Mouse (Mus musculus) urinary bladder, postnatal 25 days (tissue): Measurements from ENCODE around the gene Lrrc59.
"Not testable (repeated sequence)": the region's sequence is repeated elsewhere in the genome, so short reads cannot be mapped to it uniquely, and the experiment has no call there.

ENCODE experiments used
- DNase-seq: peaks from one replicate; pipeline ENCODE4 v3.0.0; 2022; ENCODE audit warnings: low spot score

Gene Lrrc59

DNA sequence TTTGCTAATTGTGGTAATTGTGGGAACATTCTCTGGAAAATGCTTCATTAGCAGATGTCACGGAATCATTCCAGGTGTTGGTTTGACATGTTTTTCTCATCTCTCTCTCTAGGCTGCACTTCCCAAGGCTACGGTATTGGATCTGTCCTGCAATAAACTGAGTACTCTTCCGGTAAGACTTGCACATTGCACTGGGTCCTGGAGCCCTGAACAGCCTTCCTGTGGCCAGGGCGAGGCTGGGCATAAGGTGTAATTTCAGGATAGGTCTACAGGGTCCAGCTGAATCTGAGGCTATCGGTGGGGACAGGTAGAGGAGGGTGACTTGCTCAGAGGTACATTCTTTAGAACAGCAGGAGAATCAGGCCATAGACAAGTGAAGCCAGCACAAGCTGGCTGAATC lies 2.4 kb downstream of the Lrrc59 start:
- no peak for DNase-seq

DNA sequence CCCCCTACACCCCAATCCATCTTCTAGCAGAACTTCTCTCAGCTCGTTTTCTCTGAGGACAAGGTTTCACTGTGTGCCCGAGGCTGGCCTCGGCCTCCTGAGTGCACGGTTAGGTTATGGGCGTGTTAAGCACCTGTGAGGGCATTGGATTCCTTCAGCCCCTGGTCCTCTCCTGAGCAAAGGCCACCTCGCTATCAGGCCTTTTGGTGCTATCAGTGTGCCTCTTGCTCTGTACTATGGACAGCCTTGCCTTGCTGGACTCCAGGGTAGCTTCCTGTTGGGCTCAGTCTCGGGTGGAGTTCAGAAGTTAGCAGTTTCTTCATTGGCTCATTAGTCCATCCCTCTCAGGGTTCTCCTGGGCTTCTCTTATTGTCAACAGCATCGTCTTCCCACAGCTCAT lies 3.4 kb downstream of the Lrrc59 start:
- DNase-seq = no peak

DNA sequence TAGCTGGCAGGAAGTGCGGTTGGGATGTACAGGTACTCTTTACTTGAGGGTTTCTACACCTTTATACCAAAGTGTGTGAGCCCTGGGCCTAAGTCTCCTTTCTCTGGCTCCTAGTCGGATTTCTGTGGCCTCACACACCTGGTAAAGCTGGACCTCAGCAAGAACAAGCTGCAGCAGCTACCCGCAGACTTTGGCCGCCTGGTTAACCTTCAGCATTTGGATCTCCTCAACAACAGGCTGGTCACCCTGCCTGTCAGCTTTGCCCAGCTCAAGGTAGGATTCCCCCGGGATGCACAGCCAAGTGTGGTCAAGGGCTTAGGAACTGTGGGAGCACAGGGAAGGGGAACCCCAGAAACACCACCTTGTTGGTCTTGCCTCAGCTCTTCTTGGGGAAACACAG lies 4.9 kb downstream of the Lrrc59 start:
- no peak for DNase-seq

DNA sequence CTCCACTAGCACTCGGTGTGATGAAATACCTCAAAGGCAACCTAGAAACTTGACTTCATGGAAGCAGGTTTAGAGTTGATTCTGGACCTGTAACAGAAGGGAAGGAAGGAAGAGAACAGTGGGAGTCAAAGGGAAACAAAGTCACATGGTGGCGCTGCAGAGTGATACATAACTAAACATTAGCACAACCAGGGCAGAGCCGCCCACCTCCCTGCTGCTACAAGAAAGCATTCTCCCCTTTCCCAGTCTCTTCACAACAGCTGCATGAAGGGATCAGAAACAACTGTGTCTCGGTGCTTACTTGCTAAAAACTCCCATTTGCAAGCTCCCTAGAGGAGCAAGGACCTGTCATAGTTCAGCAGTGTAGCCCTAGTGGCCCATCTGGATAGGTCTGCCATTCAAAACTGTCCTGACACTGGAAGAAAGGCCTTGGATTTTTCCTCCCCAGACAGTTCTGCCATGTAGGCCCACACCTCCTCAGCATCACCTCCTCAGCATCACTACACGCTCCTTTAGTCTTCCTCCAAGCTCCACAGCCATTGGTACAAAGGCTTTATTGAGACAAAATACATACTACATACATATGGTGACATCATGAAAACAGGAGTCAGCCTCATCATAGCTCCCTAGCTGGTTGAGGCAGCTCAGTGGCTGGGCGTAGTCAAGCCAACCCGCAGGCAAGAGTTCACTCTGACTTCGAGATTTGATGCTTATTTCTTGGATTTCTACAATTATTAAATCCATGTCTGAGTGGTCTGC lies 15.1 kb downstream of the Lrrc59 start:
- no peak for DNase-seq

DNA sequence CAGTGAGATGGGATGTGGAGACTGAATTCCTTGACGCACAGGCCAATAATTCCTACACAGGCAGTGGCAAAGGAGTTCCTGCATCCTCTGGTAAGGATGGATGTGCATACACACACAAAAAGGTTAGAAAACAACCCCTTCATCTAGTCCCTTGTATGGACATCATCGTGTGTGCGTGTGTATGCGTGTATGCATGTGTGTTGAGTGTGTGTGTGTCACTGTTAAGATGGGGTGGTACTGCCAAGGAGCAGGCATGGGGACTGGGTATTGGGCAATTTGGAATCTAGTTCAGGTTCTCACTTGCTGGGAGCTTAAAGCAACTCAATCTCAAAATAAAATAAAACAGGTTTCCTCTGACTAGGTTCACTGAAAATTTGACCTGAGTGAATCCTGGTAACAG lies 16.9 kb downstream of the Lrrc59 start:
- no peak for DNase-seq

DNA sequence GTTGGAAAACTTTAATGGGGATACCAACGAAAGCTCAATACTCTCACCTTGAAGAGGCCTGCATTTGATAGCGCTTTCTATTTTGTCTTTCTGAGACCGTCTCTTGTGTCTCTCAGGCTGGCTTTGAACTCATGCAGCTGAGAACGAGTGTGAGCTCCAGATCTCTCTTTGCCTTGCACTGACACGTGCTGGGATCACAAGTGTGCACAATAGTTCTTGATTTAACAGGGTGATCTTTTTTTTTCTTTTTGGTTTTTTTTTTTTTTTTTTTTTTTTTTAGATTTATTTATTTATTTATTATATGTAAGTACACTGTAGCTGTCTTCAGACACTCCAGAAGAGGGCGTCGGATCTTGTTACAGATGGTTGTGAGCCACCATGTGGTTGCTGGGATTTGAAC lies 21.7 kb downstream of the Lrrc59 start:
- not testable (repeated sequence) for DNase-seq

DNA sequence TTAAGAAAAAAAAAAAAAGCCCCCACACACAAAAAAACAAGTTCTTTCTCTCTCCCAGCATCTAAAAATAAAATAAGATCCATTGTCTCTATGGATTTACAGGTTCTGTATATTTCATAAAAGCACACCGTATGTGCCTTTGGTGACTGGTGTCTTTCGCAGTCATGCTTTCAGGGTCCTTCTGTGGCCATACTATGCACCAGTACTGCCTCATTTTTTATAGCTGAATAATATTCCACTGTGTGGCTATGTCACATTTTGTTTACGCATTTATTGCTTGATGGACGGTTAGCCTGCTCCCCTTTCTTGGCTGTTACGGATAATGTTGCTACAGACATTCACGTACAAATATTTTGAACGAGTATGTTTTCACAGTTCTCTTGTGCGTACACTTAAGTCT lies 23.4 kb downstream of the Lrrc59 start:
- DNase-seq = no peak

DNA sequence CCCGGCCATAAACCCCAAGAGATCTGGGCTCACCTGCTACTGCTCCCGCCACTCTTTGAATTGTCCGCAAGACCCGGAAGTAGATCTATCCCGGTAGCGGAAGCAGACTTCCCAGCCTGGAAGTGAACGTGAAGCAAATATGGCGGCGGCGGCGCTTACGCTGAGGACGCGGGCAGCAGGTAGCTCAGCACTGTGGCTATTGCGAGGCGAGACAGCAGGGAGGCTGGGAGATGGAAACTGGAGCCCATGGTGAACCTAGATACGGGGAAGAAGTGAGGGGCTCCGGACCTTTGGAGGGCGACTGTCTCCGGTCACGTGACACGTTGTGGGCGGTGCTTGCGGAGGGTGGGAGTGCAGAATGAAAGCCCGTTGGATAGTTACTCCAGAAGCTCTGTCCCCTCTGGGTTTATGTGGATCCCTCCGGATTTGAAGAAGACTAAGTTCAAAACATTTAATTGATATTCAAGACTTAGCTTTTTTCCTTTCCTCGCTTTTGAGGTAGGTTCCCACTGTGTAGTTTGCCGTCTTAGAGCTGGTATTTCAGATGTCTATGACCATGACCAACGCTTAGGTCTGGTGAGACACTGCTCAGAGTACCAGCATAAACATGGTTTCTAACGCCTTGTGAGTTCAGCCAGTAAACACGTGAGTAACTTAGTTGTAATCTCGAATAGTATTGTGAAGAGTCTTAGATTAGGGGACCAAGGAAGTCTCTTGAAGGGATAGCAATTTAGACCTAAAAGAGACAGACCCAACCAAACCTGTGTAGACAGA lies 24.3 kb downstream of the Lrrc59 start, which contains the start of the genes Mrpl27 and Eme1:
Gene Mrpl27 (plus strand): TSS at position 105 of the 774 bp plus-strand sequence.
Gene Eme1 (minus strand): TSS at position 302 of the 774 bp plus-strand sequence.
- DNase-seq = peak; percentile 89

DNA sequence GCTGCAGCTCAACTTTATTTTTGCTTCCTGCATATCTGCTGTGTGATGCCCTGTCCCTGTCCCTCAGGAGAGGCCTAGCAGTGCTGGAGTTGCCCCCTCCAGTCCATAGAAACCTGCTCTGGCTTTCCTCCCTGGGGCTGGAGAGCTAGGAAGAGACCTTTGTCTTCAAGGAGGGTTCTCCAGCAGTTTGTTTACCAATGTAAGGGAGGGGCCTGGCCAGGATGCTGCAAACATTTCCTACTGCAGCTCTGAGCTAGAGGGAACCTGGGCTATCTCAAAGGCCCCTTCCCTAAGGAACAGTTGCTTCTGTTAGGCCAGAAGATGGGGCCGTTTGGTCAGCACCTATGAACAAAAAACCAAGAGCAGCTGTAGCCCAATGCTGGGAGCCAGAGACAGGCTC lies 31.8 kb downstream of the Lrrc59 start:
- no peak for DNase-seq

DNA sequence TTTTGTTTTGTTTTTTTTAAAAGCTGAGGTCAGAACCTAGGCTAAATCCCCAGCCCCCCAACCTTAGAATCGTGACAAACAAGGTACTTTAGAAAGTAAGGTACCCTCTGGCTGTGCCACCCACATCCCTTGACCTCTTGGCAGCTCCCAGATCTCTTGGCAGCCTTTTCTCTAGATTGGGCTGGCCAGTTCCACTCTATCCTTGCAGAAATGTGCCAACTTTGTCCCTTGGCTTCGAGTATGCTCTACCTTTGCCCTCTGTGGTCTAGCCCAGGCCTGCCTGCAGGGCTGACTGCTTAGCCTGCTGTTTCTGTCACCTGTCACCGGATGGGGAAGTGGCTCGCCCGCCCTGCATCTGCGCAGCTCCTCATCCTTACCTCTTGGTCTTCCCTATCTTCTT lies 35.7 kb downstream of the Lrrc59 start:
- DNase-seq = no peak

DNA sequence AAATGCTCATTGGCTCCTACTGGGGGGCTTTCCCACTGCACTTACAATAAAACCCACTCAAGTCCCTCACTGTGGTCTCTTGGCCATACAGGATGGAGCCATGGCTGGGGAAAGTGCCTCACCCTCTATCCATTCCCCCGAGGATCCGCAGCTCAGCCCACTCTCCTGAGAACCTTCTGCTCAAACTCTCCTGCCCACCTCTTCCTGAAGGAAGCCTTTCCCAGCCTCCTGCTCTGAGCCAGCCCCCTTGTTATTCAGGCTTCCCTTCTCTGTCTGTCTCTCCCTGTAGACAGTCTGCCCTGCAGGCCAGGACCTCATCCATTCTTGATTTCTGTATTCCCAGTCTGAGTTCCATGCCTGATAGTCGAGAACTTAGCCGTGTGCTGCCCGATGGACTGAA lies 45.4 kb downstream of the Lrrc59 start:
- no peak for DNase-seq

DNA sequence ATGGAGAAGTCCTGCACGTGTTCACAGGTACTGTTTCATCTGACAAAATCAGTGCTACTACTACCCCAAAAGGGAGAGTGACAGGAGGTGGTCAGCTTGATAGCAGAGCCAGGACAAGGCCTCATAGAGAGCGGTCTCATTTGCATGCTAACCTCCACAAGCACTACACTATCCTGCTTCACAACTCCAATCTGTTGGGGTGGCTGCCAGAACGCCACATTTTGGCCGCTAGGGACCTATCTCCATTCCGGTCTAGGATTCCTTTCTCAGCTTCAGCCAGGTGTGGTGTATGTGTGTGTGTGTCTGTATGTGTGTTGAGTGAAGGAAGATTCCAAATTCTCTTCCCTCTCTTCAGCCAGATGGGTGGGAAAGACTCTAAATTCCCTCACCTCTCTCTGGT lies 45.9 kb downstream of the Lrrc59 start:
- no peak for DNase-seq

DNA sequence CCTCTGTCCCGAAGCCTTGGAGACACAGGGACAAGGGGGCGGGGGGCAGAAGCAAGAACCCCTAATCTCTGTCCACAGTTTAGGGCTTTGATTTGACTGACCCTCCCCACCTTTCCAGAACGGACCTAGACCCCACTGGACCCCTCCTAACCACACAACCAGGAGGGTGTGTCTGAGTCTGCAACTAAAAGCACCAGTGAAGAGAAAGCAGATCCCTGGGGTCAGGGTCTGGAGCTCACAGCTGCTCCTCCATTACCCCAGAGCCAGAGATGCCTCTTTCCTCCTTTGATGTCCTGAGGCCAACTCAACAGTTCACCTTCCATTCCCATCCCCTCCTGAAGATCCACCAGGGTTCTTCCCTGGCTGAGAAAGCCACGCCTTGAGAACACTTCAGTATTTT lies 46.7 kb downstream of the Lrrc59 start:
- DNase-seq = no peak

DNA sequence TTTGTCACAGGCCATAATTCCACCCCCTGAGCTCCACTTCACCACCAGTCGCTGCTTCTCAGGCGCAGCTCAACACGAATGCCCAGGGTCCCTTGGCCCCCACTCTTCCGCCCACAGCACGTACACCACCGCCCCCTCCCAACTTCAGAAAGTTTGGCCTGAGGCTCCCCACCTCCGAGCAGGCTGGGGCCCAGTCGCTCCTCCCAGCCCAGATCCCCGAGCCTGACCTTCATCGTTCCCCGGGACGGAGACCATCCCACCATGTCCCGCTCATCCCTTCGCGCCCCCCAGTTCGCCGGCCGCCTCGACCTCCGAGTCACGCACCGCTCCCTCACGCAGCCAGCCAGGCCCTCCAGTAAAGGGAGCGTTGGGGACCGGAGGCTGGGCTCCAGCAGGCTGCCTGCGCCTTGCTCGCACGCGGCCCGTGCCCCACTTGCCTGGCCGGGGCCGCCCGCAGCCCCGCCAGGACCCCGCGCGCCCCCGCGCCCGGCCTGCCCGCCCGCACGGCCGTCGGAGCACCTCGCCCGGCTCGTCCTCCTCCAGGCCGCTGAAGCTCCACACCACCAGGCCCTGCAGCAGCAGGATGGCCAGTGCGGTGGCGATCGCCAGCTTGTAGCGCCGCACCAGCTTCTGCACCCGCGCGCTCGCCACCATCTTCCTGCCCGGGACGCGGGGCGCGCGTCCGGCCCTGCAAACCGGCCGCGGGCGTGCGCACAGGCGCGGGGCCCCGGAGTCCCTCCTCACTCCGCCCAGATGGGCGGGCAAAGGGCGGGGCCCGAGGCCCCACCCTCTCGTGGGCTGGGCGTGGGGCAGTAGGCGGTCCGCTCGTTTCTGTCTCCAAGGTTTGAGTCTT lies 47.4 kb downstream of the Lrrc59 start, which contains the start of gene Xylt2:
Gene Xylt2 (minus strand): TSS at position 762 of the 853 bp plus-strand sequence.
- peak; percentile 91 for DNase-seq

DNA sequence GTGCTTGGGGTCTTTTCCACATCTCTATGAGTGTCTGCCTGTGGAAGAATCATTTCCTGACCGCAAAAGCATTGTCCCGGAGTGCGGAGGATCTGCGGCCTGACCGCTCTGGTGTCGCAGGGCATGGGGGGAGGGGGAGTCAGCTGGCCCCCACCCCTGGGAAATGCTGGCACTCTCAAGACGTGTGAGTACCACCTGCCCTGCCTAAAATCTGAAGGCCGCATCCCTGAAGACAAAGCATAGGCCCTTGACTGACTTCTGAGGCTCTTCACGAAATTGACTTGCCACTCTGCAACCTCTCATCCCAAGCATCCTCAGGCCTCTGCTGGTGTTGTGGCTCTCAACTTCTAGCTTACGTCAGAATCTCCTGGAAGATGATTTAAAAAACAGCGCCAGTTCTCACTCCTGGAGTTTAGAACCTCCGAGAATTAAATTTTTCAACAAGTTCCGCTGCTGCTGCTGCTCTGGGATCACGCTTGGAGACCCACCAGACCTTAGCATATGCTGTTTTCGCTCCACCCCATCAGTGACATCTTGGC lies 48.1 kb downstream of the Lrrc59 start:
- no peak for DNase-seq

DNA sequence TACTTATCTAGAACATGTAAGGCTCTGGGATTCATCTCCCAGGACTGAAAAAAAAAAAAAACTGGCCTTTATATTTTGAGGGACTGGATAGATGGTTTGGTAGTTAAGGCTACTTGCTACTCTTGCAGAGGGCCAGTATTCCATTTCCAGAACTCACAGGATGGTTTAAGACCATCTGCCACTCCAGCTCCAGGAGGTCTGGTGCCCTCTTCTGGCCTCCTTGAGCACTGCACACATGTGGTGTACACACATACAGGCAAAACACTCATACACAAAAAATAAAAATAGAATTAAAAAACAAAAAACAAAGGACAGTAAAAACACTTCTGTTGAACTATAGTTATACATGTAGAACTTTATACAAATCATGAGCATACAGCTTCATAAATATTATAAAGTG lies 51.1 kb downstream of the Lrrc59 start:
- no peak for DNase-seq

DNA sequence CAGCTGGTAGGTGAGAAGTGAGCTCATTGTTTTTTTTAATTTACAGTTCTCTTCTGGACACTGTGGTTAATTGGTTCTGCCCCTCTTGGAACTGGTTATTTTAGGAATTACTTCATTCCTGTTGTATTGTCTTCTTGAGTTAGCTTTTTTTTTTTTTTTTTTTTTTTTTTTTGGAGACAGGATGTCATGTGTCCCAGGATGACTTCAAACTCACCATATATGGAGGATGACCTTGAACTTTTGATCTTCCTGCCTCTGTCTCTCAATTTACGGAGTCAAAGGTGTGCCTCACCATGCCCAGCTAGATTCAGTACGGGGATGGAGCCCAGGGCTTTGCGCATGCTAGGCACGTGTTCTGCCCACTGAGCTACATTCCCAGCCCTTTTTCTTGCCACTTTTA lies 52.1 kb downstream of the Lrrc59 start:
- DNase-seq = no peak

DNA sequence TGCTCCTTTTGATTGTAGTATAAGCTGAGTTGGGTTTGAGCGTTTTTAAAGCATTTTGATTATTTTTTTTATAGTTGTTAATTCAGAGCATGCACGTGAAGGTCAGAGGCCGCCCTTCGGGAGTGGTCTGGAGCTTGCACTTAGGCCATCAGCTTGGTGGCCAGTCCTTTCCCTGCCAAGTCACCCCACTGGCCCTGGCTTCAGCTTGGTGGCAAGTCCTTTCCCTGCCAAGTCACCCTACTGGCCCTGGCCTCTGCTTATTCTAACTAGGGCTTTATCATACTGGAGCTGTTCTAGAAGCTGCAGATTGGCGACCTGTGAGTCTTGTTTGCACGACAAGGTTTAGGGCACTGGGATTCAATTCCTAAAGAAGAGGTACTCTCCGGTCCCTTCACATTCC lies 52.9 kb downstream of the Lrrc59 start:
- DNase-seq = no peak

DNA sequence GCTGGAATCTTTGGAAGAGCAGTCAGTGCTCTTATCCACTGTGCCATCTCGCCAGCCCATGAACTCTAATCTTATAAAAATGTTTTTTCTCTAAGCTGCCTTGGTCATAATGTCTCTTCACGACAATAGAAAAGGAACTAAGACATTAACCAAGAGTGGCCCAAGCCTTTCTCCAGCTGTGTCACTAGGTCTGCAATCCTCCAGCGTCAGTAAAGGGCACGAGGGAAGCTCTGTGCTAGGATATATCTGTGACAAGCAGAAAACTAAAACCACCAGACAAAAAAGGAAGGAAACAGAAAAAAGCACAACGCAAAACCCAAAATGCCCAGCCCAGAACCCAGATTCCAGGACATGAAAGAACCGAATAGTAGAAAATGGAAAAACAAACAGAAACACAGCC lies 57.6 kb downstream of the Lrrc59 start:
- DNase-seq = no peak

DNA sequence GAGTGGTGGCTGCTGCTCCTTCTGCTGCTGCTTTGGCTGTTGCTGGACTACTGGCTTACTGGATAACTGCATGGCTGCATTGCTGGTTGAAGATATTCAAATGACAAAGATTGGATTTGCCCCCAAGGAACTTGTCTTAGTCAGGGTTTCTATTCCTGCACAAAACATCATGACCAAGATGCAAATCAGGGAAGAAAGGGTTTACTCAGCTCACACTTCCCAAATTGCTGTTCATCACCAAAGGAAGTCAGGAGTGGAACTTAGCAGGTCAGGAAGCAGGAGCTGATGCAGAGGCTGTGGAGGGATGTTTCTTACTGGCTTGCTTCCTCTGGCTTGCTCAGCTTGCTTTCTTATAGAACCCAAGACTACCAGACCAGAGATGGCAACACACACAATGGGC lies 62.9 kb downstream of the Lrrc59 start:
- not testable (repeated sequence) for DNase-seq
